Mouse (Mus musculus) layer of hippocampus, adult 11-12 months (tissue): Measurements from ENCODE around the gene 1700017N19Rik.

ENCODE experiments used
- DNase-seq: peaks from one replicate; pipeline ENCODE4 v3.0.0; 2022; ENCODE audit warnings: low spot score

Gene 1700017N19Rik

GRCm38 (mm10) chr10:100661970-100662590 is 71.8 kb downstream of the 1700017N19Rik start:
- no peak for DNase-seq
